Mouse (Mus musculus): ENCODE measurements at regions not wholly inside any gene's neighbourhood (a gene's known extent, or its start where the extent isn't known, plus 50 kb on each side); places are given as distances from the start of the nearest gene placed in this dataset.

GRCm38 (mm10) chrX:58620403-58620802 is 288.8 kb upstream of the 4930550L24Rik start:
- peak; percentile 15 for DNase-seq (ENCODE audit: low spot score)
